Mouse (Mus musculus) small intestine, adult 2 months (tissue): Measurements from ENCODE around the gene Trp63. TPM values are rescaled to one million over a fixed set of nuclear protein-coding genes. Genes with fewer than 3 reads are reported as not detected.

Experiments
- H3K27ac ChIP-seq: fragments of 200-500 bp; 2 replicates; pipeline ENCODE4 v1.5.1; 2012; ENCODE audit warnings: low read depth, low read length, control low read depth, inconsistent platforms; ENCODE audit not compliant: insufficient read depth
- H3K27me3 ChIP-seq: fragments of 200-500 bp; 2 replicates; pipeline ENCODE4 v1.6.1; 2012; ENCODE audit warnings: mild to moderate bottlenecking, moderate library complexity, low read length, inconsistent platforms; ENCODE audit not compliant: control insufficient read depth, insufficient read depth
- H3K36me3 ChIP-seq: fragments of 200-500 bp; 2 replicates; pipeline ENCODE4 v1.6.1; 2012; ENCODE audit warnings: mild to moderate bottlenecking, low read length, control low read depth, inconsistent platforms; ENCODE audit not compliant: control insufficient read depth, insufficient read depth
- H3K4me1 ChIP-seq: fragments of 200-500 bp; 2 replicates; pipeline ENCODE4 v1.6.1; 2012; ENCODE audit warnings: low read length, inconsistent platforms, mixed read lengths; ENCODE audit not compliant: control insufficient read depth, insufficient read depth, insufficient read length
- H3K4me3 ChIP-seq: fragments of 200-500 bp; 2 replicates; pipeline ENCODE4 v1.5.1; 2012; ENCODE audit warnings: low read depth, mild to moderate bottlenecking, control low read depth, inconsistent platforms, low read length, moderate library complexity
- CTCF ChIP-seq: fragments of 200-500 bp; IDR thresholded peaks from 2 replicates; pipeline ENCODE4 v1.5.1; 2012; ENCODE audit warnings: low read depth, mild to moderate bottlenecking, control low read depth, inconsistent platforms, low read length, moderate library complexity, mixed read lengths; ENCODE audit not compliant: insufficient replicate concordance, insufficient read length; ENCODE audit errors: extremely low read depth
- POLR2A ChIP-seq: fragments of 200-500 bp; IDR thresholded peaks from 2 replicates; pipeline ENCODE4 v1.6.1; 2012; ENCODE audit warnings: low read depth, mild to moderate bottlenecking, control low read depth, inconsistent platforms, low read length, moderate library complexity
- WGBS: fragments of 180-500 bp; shearing (Covaris S2); methylation state at CpG from one replicate; pipeline ENCODE4 v1.1.7; 2018; 5-methylcytosine and 5-hydroxymethylcytosine counted together
- polyA plus RNA-seq: library from polyadenylated mRNA; depleted of rRNA; stranded (reverse); fragments of >200 nt; gene quantifications from 2 replicates; pipeline ENCODE4 v1.2.3, GENCODE M21; 2012

Trp63 gene
- polyA plus RNA-seq, 1 experiment, result 0.05 TPM

DNA sequence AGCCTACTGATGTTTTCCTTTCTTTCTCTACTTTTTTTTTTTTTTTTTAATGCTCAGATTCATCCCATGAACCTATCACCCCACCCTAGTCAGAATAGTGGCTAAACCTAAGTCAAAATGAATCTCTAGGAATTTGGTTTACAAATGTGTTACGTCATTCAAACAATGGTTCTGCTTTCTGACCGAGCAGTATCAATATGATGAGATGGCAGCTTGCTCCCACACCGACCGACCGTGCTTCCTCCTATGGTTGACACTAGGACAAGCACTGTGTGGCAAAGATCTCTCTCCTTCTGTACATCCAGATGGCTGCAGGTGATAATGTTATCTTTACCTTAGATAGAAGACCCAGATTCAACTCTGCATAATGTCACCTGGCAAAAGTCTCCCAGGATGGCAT, 163.0 kb downstream of the Trp63 start:
- Histone ChIP-seq H3K4me1 (peaks cover 9% of the 10 kb centered on the region; the same call in 1 of the 2 replicates), H3K27ac (no peak overlapping the region), H3K4me3 (no peak overlapping the region), H3K27me3 (no peaks in the 10 kb centered on the region), H3K36me3 (no peaks in the 10 kb centered on the region)
- WGBS, result 89% methylated on average over 5 of the region's 5 CpGs
- TF ChIP-seq CTCF (no peak), POLR2A (no peak)

DNA sequence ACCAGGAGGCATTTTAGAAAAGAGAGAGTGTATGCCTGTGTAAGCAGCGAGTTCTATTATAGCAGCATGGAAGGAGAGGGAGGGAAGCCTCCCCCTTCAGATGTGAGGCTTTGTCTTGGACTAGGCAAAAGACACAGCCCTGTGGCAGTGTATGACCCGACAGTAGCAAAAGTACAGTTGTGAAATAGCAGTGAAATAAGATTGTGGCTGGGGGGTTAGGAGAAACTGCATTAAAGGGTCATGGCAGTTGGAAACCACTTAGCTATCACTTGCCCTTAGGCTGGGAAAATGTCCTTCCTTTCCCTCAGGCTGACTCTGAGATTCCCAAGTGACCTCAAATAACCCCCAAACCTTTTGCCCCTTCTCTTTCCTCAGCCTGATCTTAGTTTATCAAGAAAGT, 164.9 kb downstream of the Trp63 start:
- no peaks in the 10 kb centered on the region for H3K27me3 ChIP-seq
- no peak for TF ChIP-seq POLR2A
- H3K36me3 ChIP-seq, result no peaks in the 10 kb centered on the region
- H3K27ac ChIP-seq, result no peak overlapping the region
- no peak overlapping the region for H3K4me3 ChIP-seq
- peaks cover 9% of the 10 kb centered on the region; the same call in 1 of the 2 replicates for H3K4me1 ChIP-seq
- WGBS, result 75% methylated on average over 2 of the region's 2 CpGs

DNA sequence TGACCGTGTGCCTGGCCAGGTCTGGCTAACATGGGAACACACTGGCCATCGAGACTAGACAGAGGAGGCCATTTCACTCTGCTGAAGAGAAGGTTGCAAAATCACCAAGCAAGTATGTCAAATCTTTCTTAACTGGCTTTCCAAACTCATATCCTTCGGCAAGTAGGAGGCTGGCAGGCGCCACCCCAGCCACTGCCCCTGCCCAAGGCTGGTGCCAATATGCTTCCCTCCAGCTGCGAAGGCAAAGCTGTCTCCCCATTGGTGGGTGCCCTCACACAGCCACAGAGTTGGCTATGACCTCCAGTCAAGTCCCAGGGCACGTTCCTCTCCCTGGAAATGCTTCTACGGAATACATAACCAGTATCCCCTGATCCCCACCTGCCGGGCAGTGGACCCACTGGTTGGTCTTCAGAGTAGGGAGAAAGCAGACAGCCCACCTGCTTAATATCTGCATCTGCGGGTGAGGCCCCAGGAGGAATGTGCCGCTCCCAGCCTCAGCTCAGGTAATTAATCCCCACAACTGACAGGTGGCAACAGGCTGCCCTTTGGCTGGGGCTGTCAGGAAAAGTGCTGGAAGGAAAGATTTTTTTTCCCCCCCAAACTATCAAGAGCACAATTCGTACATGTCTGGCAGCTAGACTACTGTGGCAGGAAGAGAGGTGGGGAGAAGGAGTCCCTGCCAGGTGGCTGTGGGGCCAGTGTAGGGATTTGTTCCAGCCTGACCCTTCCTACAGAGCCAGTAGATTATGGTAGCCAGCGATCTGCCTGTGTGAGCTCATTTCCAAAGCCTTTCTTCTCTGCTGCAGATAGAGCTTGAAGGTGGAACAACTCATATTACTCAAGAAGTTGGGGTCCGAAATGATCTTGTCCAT, 166.3 kb downstream of the Trp63 start:
- H3K27ac ChIP-seq, result no peak overlapping the region
- no peak overlapping the region for H3K4me3 ChIP-seq
- peaks cover 9% of the 10 kb centered on the region; the same call in 1 of the 2 replicates for H3K4me1 ChIP-seq
- no peaks in the 10 kb centered on the region for H3K36me3 ChIP-seq
- no peaks in the 10 kb centered on the region for H3K27me3 ChIP-seq
- 31% methylated on average over 13 of the region's 13 CpGs for WGBS
- TF ChIP-seq CTCF (no peak), POLR2A (no peak)

- H3K4me3 ChIP-seq, result no peak overlapping the region
- H3K4me1 ChIP-seq, result no peaks in the 10 kb centered on the region
- no peaks in the 10 kb centered on the region for H3K27me3 ChIP-seq
- no peaks in the 10 kb centered on the region for H3K36me3 ChIP-seq
- TF ChIP-seq POLR2A, result no peak
- no peak for TF ChIP-seq CTCF
- no peak overlapping the region for H3K27ac ChIP-seq
- WGBS, result 79% methylated on average over 8 of the region's 8 CpGs
Measured at GRCm38 (mm10) chr16:25860731-25861505, 177.4 kb downstream of the Trp63 start.

GRCm38 (mm10) chr16:25865096-25865869, 181.7 kb downstream of the Trp63 start:
- Histone ChIP-seq H3K4me3 (no peak overlapping the region), H3K27me3 (no peaks in the 10 kb centered on the region), H3K36me3 (no peaks in the 10 kb centered on the region), H3K27ac (no peak overlapping the region), H3K4me1 (no peaks in the 10 kb centered on the region)
- WGBS, result 66% methylated on average over 7 of the region's 7 CpGs
- TF ChIP-seq CTCF, result no peak
- no peak for TF ChIP-seq POLR2A

- Histone ChIP-seq H3K36me3 (no peaks in the 10 kb centered on the region), H3K27ac (no peak overlapping the region), H3K27me3 (no peaks in the 10 kb centered on the region), H3K4me3 (no peak overlapping the region), H3K4me1 (no peaks in the 10 kb centered on the region)
- TF ChIP-seq CTCF (no peak), POLR2A (no peak)
- WGBS, result 75% methylated on average over 1 of the region's 1 CpGs
Measured at GRCm38 (mm10) chr16:25871503-25871902, 187.9 kb downstream of the Trp63 start.
